ENCODE assay signal across 9 mouse cellular contexts in the genomic region with DNA sequence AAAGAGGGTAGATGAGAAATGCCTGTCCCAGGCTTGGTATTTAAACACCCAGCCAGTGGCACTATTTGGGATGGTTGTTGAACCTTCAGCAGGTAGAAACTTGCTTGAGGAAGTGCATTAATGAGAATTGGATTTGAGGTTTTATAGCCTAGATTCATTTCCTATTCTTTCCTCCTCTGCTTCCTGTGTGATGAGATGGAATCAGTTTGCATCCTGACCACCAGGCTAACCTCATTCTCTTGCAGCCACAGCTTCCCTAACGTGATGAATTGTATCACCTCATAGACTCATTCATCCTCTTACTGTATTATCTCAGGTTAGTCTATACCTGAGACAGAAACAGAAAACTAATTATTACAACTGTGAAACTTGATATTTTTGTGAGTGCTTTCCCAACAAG.
"Had no signal": no experiment of that assay in that cellular context is flagged by ENCODE, and none has a peak within 500 bp of the region (broad histone marks: within the 10 kb centered on the region; RNA-seq: fewer than 3 reads in every experiment).

No protein-coding gene starts in this region.

- DNase-seq: lung, adult 18-20 months; lung, embryonic 14.5 days; lung, postnatal 10 days; lung, postnatal 4 days; midbrain, embryonic 14.5 days; right cerebral cortex, postnatal 14 days; thymus, adult 2 months; thymus, postnatal 25 days; thymus, postnatal 4 days had no signal
